Mouse (Mus musculus): ENCODE measurements around the gene Plpp3. TPM values are rescaled to one million over a fixed set of nuclear protein-coding genes. Genes with fewer than 3 reads are reported as not detected.

The Plpp3 gene
- total and polyA plus RNA-seq, 2 experiments = 64.1 to 81.0 TPM

GRCm38 (mm10) chr4:105151911-105152690 lies 5.0 kb upstream of the Plpp3 start:
- Histone ChIP-seq H3K4me3 (ENCODE audit: insufficient read depth, low read depth, low read length) (no peak overlapping the region), H3K4me1 (ENCODE audit: control insufficient read depth, insufficient read depth, low read length) (peaks cover 4% of the 10 kb centered on the region), H3K27ac (replicated peaks; ENCODE audit: insufficient read depth, low read depth, low read length) (no peak overlapping the region), H3K9ac (ENCODE audit: low read depth, low read length) (no peak overlapping the region), H3K27me3 (ENCODE audit: control insufficient read depth, insufficient read depth, low read length) (no peaks in the 10 kb centered on the region), H3K79me2 (ENCODE audit: control insufficient read depth, insufficient read depth, low read length) (no peaks in the 10 kb centered on the region), H3K36me3 (ENCODE audit: control insufficient read depth, insufficient read depth, low read length) (no peaks in the 10 kb centered on the region)
- 54% methylated on average over 14 of the region's 14 CpGs for WGBS
- DNase-seq (ENCODE audit: extremely low read depth, low read depth, low spot score) = peak; percentile 74
- TF ChIP-seq POLR2A (IDR thresholded peaks at IDR 0.05; ENCODE audit: extremely low read depth, insufficient read depth, low read length) (no peak), CTCF (IDR thresholded peaks at IDR 0.05; ENCODE audit: low read depth, low read length) (peak; percentile 56)

DNA sequence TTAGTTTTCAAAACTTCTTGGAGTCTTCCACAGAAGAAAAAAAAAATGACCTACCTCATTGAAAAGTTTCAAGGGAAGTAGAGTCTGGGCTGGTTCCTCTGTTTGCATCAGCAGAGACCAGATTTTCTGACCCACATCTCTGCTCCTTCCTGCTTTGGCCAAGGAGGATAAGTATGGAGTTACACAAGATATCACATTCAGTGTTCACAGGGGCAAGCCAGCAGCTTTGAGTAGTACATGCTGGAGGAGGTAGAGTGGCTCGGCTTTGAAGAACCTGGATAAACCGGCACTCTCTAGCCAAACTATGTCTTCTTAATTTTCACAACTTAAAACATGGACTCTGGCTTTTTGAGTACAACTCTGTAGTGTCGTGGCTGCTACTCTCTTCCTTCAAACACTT lies 3.9 kb upstream of the Plpp3 start:
- no peak for DNase-seq (ENCODE audit: extremely low read depth, low read depth, low spot score)
- Histone ChIP-seq H3K4me3 (ENCODE audit: insufficient read depth, low read depth, low read length) (no peak overlapping the region), H3K27me3 (ENCODE audit: control insufficient read depth, insufficient read depth, low read length) (no peaks in the 10 kb centered on the region), H3K36me3 (ENCODE audit: control insufficient read depth, insufficient read depth, low read length) (no peaks in the 10 kb centered on the region), H3K79me2 (ENCODE audit: control insufficient read depth, insufficient read depth, low read length) (peaks cover 9% of the 10 kb centered on the region), H3K27ac (replicated peaks; ENCODE audit: insufficient read depth, low read depth, low read length) (no peak overlapping the region), H3K9ac (ENCODE audit: low read depth, low read length) (no peak overlapping the region), H3K4me1 (ENCODE audit: control insufficient read depth, insufficient read depth, low read length) (peaks cover 4% of the 10 kb centered on the region)
- no peak for TF ChIP-seq CTCF (IDR thresholded peaks at IDR 0.05; ENCODE audit: low read depth, low read length)
- TF ChIP-seq POLR2A (IDR thresholded peaks at IDR 0.05; ENCODE audit: extremely low read depth, insufficient read depth, low read length) = no peak
- WGBS = 94% methylated on average over 3 of the region's 3 CpGs

GRCm38 (mm10) chr4:105156281-105156680 lies 866 bp upstream of the Plpp3 start:
- peak; percentile 89 for DNase-seq (ENCODE audit: extremely low read depth, low read depth, low spot score)
- H3K27ac ChIP-seq (replicated peaks; ENCODE audit: insufficient read depth, low read depth, low read length) = no peak overlapping the region
- peaks cover 4% of the 10 kb centered on the region; the same call in 1 of the 2 replicates for H3K4me1 ChIP-seq (ENCODE audit: control insufficient read depth, insufficient read depth, low read length)
- no peaks in the 10 kb centered on the region for H3K27me3 ChIP-seq (ENCODE audit: control insufficient read depth, insufficient read depth, low read length)
- TF ChIP-seq POLR2A (IDR thresholded peaks at IDR 0.05; ENCODE audit: extremely low read depth, insufficient read depth, low read length) (no peak), CTCF (IDR thresholded peaks at IDR 0.05; ENCODE audit: low read depth, low read length) (no peak)
- WGBS = 20% methylated on average over 7 of the region's 7 CpGs
- peaks cover 24% of the 10 kb centered on the region for H3K79me2 ChIP-seq (ENCODE audit: control insufficient read depth, insufficient read depth, low read length)
- H3K9ac ChIP-seq (ENCODE audit: low read depth, low read length) = no peak overlapping the region
- H3K36me3 ChIP-seq (ENCODE audit: control insufficient read depth, insufficient read depth, low read length) = peaks cover 15% of the 10 kb centered on the region
- H3K4me3 ChIP-seq (ENCODE audit: insufficient read depth, low read depth, low read length) = no peak overlapping the region

GRCm38 (mm10) chr4:105156955-105157275 lies 232 bp upstream of the Plpp3 start:
- 0 out of 2 replicates have a peak overlapping the region, but pooled peaks have one; percentile 98 for H3K9ac ChIP-seq (ENCODE audit: low read depth, low read length)
- H3K36me3 ChIP-seq (ENCODE audit: control insufficient read depth, insufficient read depth, low read length) = peaks cover 21% of the 10 kb centered on the region
- peaks cover 9% of the 10 kb centered on the region for H3K4me1 ChIP-seq (ENCODE audit: control insufficient read depth, insufficient read depth, low read length)
- WGBS = under 1% methylated on average over 4 of the region's 4 CpGs
- TF ChIP-seq POLR2A (IDR thresholded peaks at IDR 0.05; ENCODE audit: extremely low read depth, insufficient read depth, low read length) (no peak), CTCF (IDR thresholded peaks at IDR 0.05; ENCODE audit: low read depth, low read length) (no peak)
- no peak for DNase-seq (ENCODE audit: extremely low read depth, low read depth, low spot score)
- peak overlapping the region; percentile 99 for H3K4me3 ChIP-seq (ENCODE audit: insufficient read depth, low read depth, low read length)
- H3K79me2 ChIP-seq (ENCODE audit: control insufficient read depth, insufficient read depth, low read length) = peaks cover 29% of the 10 kb centered on the region
- no peaks in the 10 kb centered on the region for H3K27me3 ChIP-seq (ENCODE audit: control insufficient read depth, insufficient read depth, low read length)
- peak overlapping the region; percentile 84 for H3K27ac ChIP-seq (replicated peaks; ENCODE audit: insufficient read depth, low read depth, low read length)

DNA sequence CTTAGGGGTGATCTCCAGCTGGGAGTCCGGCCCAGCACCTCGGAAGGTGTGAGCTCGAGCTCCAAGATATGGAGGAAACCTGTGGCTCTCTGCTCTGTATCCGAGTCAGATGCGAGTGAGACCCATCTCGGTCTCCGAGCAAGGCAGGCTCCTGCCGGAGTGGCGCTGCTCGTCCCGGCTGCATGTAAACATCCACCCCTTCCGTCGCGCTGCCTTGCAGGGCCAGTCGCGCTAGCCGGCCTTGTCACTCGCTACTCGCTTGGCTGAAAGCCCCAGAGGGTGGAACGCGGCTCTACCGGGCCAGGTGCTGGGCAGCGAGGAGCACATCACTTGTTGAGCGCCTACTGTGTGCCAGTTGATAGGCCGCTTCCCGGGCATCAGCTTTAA lies 1.0 kb downstream of the Plpp3 start:
- peaks cover 30% of the 10 kb centered on the region for H3K36me3 ChIP-seq (ENCODE audit: control insufficient read depth, insufficient read depth, low read length)
- TF ChIP-seq CTCF (IDR thresholded peaks at IDR 0.05; ENCODE audit: low read depth, low read length) (peak; percentile 14; the same call in 1 of the 2 replicates), POLR2A (IDR thresholded peaks at IDR 0.05; ENCODE audit: extremely low read depth, insufficient read depth, low read length) (peak; percentile 34; the same call in 1 of the 2 replicates)
- peaks cover 17% of the 10 kb centered on the region for H3K4me1 ChIP-seq (ENCODE audit: control insufficient read depth, insufficient read depth, low read length)
- no peaks in the 10 kb centered on the region for H3K27me3 ChIP-seq (ENCODE audit: control insufficient read depth, insufficient read depth, low read length)
- H3K27ac ChIP-seq (replicated peaks; ENCODE audit: insufficient read depth, low read depth, low read length) = peak overlapping the region; percentile 93
- under 1% methylated on average over 26 of the region's 26 CpGs for WGBS
- peak overlapping the region; percentile 99 for H3K4me3 ChIP-seq (ENCODE audit: insufficient read depth, low read depth, low read length)
- peak overlapping the region; percentile 98 for H3K9ac ChIP-seq (ENCODE audit: low read depth, low read length)
- peak; percentile 75 for DNase-seq (ENCODE audit: extremely low read depth, low read depth, low spot score)
- H3K79me2 ChIP-seq (ENCODE audit: control insufficient read depth, insufficient read depth, low read length) = peaks cover 34% of the 10 kb centered on the region

Data from liver, adult 2 months (tissue).